Mouse (Mus musculus) liver, adult 2 months (tissue): ENCODE data around the gene Lmln.

Experiments used
- CTCF ChIP-seq: fragments of 200-500 bp; IDR thresholded peaks from 2 replicates; pipeline ENCODE4 v1.5.1; 2011; ENCODE audit warnings: low read depth, low read length, control low read depth
- POLR2A ChIP-seq: fragments of 200-500 bp; IDR thresholded peaks from 2 replicates; pipeline ENCODE4 v1.6.1; 2011; ENCODE audit warnings: low read length, control low read depth; ENCODE audit not compliant: insufficient read depth; ENCODE audit errors: extremely low read depth

GRCm38 (mm10) chr16:33146185-33146584, 83.9 kb downstream of the Lmln start:
- TF ChIP-seq CTCF (no peak), POLR2A (no peak)
